Mouse (Mus musculus): Measurements from ENCODE around the gene Acsbg2. TPM values are rescaled to one million over a fixed set of nuclear protein-coding genes. Genes with fewer than 3 reads are reported as not detected.

Acsbg2 gene
- polyA plus RNA-seq, 1 experiment: not detected

GRCm38 (mm10) chr17:56842173-56842572 lies 32.1 kb downstream of the Acsbg2 start:
- no peak for TF ChIP-seq GATA1 (IDR thresholded peaks at IDR 0.05; ENCODE audit: low read length)

- no peak for TF ChIP-seq GATA1 (IDR thresholded peaks at IDR 0.05; ENCODE audit: low read length)
These were observed 33.7 kb downstream of the Acsbg2 start for GRCm38 (mm10) chr17:56840524-56840923.

GRCm38 (mm10) chr17:56836336-56836735 lies 37.9 kb downstream of the Acsbg2 start:
- TF ChIP-seq GATA1 (IDR thresholded peaks at IDR 0.05; ENCODE audit: low read length): no peak

GRCm38 (mm10) chr17:56833381-56833780 lies 40.9 kb downstream of the Acsbg2 start:
- TF ChIP-seq GATA1 (IDR thresholded peaks at IDR 0.05; ENCODE audit: low read length): no peak

GRCm38 (mm10) chr17:56832918-56833317 lies 41.3 kb downstream of the Acsbg2 start:
- no peak for TF ChIP-seq GATA1 (IDR thresholded peaks at IDR 0.05; ENCODE audit: low read length)

GRCm38 (mm10) chr17:56831111-56831816 lies 43.0 kb downstream of the Acsbg2 start:
- TF ChIP-seq GATA1 (IDR thresholded peaks at IDR 0.05; ENCODE audit: low read length): no peak

- no peak for TF ChIP-seq GATA1 (IDR thresholded peaks at IDR 0.05; ENCODE audit: low read length)
These were observed 43.7 kb downstream of the Acsbg2 start, which contains the start of gene Rfx2 for GRCm38 (mm10) chr17:56830411-56831110. Gene Rfx2 (minus strand): TSS chr17:56831013.

GRCm38 (mm10) chr17:56829795-56830194 lies 44.5 kb downstream of the Acsbg2 start:
- TF ChIP-seq GATA1 (IDR thresholded peaks at IDR 0.05; ENCODE audit: low read length): no peak

GRCm38 (mm10) chr17:56829171-56829570 lies 45.1 kb downstream of the Acsbg2 start:
- TF ChIP-seq GATA1 (IDR thresholded peaks at IDR 0.05; ENCODE audit: low read length): no peak

- TF ChIP-seq GATA1 (IDR thresholded peaks at IDR 0.05; ENCODE audit: low read length): peak; percentile 89
These were observed 47.5 kb downstream of the Acsbg2 start for GRCm38 (mm10) chr17:56826718-56827117.

- no peak for TF ChIP-seq GATA1 (IDR thresholded peaks at IDR 0.05; ENCODE audit: low read length)
These were observed 50.9 kb downstream of the Acsbg2 start for GRCm38 (mm10) chr17:56823352-56823751.

GRCm38 (mm10) chr17:56822380-56822779 lies 51.9 kb downstream of the Acsbg2 start:
- TF ChIP-seq GATA1 (IDR thresholded peaks at IDR 0.05; ENCODE audit: low read length): no peak

GRCm38 (mm10) chr17:56819694-56820111 lies 54.5 kb downstream of the Acsbg2 start:
- TF ChIP-seq GATA1 (IDR thresholded peaks at IDR 0.05; ENCODE audit: low read length): no peak

GRCm38 (mm10) chr17:56819032-56819545 lies 55.2 kb downstream of the Acsbg2 start:
- no peak for TF ChIP-seq GATA1 (IDR thresholded peaks at IDR 0.05; ENCODE audit: low read length)

- TF ChIP-seq GATA1 (IDR thresholded peaks at IDR 0.05; ENCODE audit: low read length): no peak
These were observed 56.1 kb downstream of the Acsbg2 start for GRCm38 (mm10) chr17:56818067-56818636.

- no peak for TF ChIP-seq GATA1 (IDR thresholded peaks at IDR 0.05; ENCODE audit: low read length)
These were observed 59.2 kb downstream of the Acsbg2 start for GRCm38 (mm10) chr17:56815057-56815345.
